Mouse (Mus musculus) neutrophil, adult 65 days (primary cell): Measurements from ENCODE around the gene Olfr582. TPM values are rescaled to one million over a fixed set of nuclear protein-coding genes. Genes with fewer than 3 reads are reported as not detected.

ENCODE experiments used
- total RNA-seq: library from RNA; stranded (reverse); gene quantifications from 2 replicates; pipeline ENCODE4 v1.2.4, GENCODE M21; 2023

Gene Olfr582
- total RNA-seq: not detected in 2 replicates

DNA sequence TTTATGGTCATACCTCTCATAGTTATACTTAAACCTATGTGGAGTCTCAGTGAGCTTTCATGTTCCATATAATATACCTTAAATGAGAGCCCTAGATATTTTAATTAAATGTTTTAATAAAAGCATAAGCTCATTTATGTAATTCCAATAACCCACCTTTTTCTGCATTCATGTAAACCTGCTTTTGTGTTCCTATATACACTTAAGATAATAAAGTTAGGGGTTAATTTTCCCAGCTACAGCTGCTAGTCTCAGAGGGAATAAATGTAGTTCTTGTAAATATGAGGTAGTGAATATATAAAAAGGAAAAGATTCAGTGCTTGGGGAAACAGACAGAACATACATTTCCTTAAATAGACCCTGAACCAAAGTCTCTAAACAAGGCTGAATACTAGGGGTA is at the start of gene Olfr582:
TSS of gene Olfr582 (plus strand) at position 301 of the 400 bp plus-strand sequence.

DNA sequence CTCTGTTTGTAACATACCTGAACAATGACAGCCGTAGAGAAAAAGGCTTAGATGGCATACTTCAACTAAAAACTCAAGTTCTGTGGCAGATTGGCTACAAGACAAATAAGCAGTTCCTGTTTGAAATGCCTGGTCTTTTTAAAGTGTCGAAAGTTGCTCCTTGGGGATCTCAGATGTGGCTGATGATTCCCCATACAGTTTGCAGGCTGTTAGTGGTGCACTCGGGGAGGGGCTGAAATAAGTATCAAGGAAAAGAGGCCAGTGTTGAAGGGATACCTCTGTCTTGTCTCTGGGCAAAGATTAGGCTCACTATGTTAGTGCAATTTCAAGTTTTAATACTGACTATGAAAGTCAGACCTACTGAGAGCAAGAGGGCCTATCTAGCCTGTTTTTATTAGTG is 48.6 kb upstream of the Olfr582 start, which contains the start of gene Olfr578:
TSS of gene Olfr578 (minus strand) at position 101 of the 400 bp plus-strand sequence.

DNA sequence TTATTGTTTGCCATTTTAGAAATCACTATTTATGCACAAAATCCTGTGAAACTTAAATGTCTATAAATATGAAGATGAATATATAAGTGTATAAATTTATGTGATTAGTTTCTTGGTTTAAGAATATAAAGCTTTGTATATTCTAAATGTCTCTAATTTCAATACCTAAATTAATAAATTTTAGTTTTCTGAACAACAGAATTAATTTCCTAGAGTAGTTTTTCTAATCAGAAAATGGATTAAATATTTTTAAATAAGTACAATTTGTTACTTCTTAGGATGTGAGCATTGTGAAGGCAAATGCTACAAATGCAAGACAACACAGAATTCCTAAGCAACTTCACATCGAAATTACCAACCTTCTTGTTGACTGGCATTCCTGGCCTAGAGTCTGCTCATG is 13.2 kb downstream of the Olfr582 start, which contains the start of gene Olfr583:
TSS of gene Olfr583 (plus strand) at position 301 of the 400 bp plus-strand sequence.

DNA sequence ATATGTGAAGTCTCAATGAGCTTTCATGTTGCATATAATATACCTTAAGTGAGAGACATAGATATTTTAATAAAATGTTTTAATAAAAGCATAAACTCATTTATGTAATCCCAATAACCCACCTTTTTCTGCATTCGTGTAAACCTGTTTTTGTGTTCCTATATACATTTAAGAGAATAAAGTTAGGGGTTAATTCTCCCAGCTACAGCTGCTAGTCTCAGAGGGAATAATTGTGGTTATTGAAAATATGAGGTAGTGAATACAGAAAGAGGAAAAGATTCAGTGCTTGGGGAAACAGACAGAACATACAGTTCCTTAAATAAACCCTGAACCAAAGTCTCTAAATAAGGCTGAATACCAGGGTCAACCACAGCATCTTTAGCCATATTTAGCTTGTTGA is 43.8 kb downstream of the Olfr582 start, which contains the start of gene Olfr584:
TSS of gene Olfr584 (plus strand) at position 301 of the 400 bp plus-strand sequence.

Other genes starting within 250 kb of the Olfr582 start
- gene Olfr564, start 234.5 kb upstream of the Olfr582 start, total RNA-seq: not detected in 2 replicates
- gene Olfr566, start 179.3 kb upstream of the Olfr582 start, total RNA-seq: not detected in 2 replicates
- gene Olfr568, start 160.9 kb upstream of the Olfr582 start, total RNA-seq: not detected in 2 replicates
- gene Olfr569, start 147.1 kb upstream of the Olfr582 start, total RNA-seq: not detected in 2 replicates
- not detected in 2 replicates for gene Olfr570, start 143.4 kb upstream of the Olfr582 start, total RNA-seq
- not detected in 2 replicates for gene Olfr571, start 120.5 kb upstream of the Olfr582 start, total RNA-seq
- not detected in 2 replicates for gene Olfr572, start 113.6 kb upstream of the Olfr582 start, total RNA-seq
- not detected in 2 replicates for gene Olfr573-ps1, start 95.4 kb upstream of the Olfr582 start, total RNA-seq
- not detected in 2 replicates for gene Olfr574, start 89.6 kb upstream of the Olfr582 start, total RNA-seq
- gene Olfr575, start 79.2 kb upstream of the Olfr582 start, total RNA-seq: not detected in 2 replicates
- not detected in 2 replicates for gene Olfr576, start 75.4 kb upstream of the Olfr582 start, total RNA-seq
- not detected in 2 replicates for gene Olfr577, start 62.1 kb upstream of the Olfr582 start, total RNA-seq
- not detected in 2 replicates for gene Olfr578, start 48.7 kb upstream of the Olfr582 start, total RNA-seq
- gene Olfr583, start 13.3 kb downstream of the Olfr582 start, total RNA-seq: not detected in 2 replicates
- not detected in 2 replicates for gene Olfr584, start 43.9 kb downstream of the Olfr582 start, total RNA-seq
- gene Olfr585, start 59.7 kb downstream of the Olfr582 start, total RNA-seq: not detected in 2 replicates
- gene Olfr586, start 87.6 kb downstream of the Olfr582 start, total RNA-seq: not detected in 2 replicates
- gene Olfr588-ps1, start 102.9 kb downstream of the Olfr582 start, total RNA-seq: not detected in 2 replicates
- not detected in 2 replicates for gene Olfr589, start 118.3 kb downstream of the Olfr582 start, total RNA-seq
- gene Olfr591, start 140.3 kb downstream of the Olfr582 start, total RNA-seq: not detected in 2 replicates
- not detected in 2 replicates for gene Olfr592, start 146.8 kb downstream of the Olfr582 start, total RNA-seq
- gene Olfr593, start 173.8 kb downstream of the Olfr582 start, total RNA-seq: not detected in 2 replicates
- gene Olfr594, start 179.0 kb downstream of the Olfr582 start, total RNA-seq: not detected in 2 replicates
- gene Usp17ld, start 214.5 kb downstream of the Olfr582 start, total RNA-seq: not detected in 2 replicates